Mouse (Mus musculus) limb, embryonic 13.5 days (tissue): ENCODE measurements at regions not wholly inside any gene's neighbourhood (a gene's known extent, or its start where the extent isn't known, plus 50 kb on each side); places are given as distances from the start of the nearest gene placed in this dataset.
A peak's percentile ranks its signal among the peaks of the same experiment; 100 is the strongest.

Experiments
- ATAC-seq: fragments of 200-750 bp; cut with Nextera tagmentation; 2 replicates; pipeline ENCODE4 v1.8.0; 2017; ENCODE audit warnings: low read depth, moderate number of reproducible peaks, moderate TSS enrichment; ENCODE audit not compliant: low FRiP score
- H3K27ac ChIP-seq: fragments of 300-500 bp; sonication (generic); 2 replicates; pipeline ENCODE4 v1.5.1; 2015; ENCODE audit warnings: inconsistent platforms, mild to moderate bottlenecking, moderate library complexity
- H3K27me3 ChIP-seq: fragments of 300-500 bp; sonication (generic); 2 replicates; pipeline ENCODE4 v1.6.1; 2015; ENCODE audit warnings: mild to moderate bottlenecking, inconsistent platforms
- H3K36me3 ChIP-seq: fragments of 300-500 bp; sonication (generic); 2 replicates; pipeline ENCODE4 v1.6.1; 2015; ENCODE audit warnings: inconsistent platforms, mild to moderate bottlenecking, moderate library complexity
- H3K4me1 ChIP-seq: fragments of 300-500 bp; sonication (generic); 2 replicates; pipeline ENCODE4 v1.6.1; 2015; ENCODE audit warnings: inconsistent platforms
- H3K4me2 ChIP-seq: fragments of 300-500 bp; sonication (generic); replicated peaks from 2 replicates; pipeline ENCODE4 v1.6.1; 2015; ENCODE audit warnings: inconsistent platforms, mild to moderate bottlenecking, moderate library complexity
- H3K4me3 ChIP-seq: fragments of 300-500 bp; sonication (generic); 2 replicates; pipeline ENCODE4 v1.5.1; 2015; ENCODE audit warnings: moderate library complexity, mild to moderate bottlenecking, inconsistent platforms
- H3K9ac ChIP-seq: fragments of 300-500 bp; sonication (generic); 2 replicates; pipeline ENCODE4 v1.6.1; 2015; ENCODE audit warnings: mild to moderate bottlenecking, inconsistent platforms
- H3K9me3 ChIP-seq: fragments of 300-500 bp; sonication (generic); 2 replicates; pipeline ENCODE4 v1.6.1; 2016; ENCODE audit warnings: inconsistent platforms
- WGBS: fragments of 180-500 bp; shearing (Covaris S2); methylation state at CpG from one replicate; pipeline ENCODE4 v1.1.7; 2015; 5-methylcytosine and 5-hydroxymethylcytosine counted together

GRCm38 (mm10) chr1:47051109-47051508, 158.5 kb upstream of the Slc39a10 start:
- no peak for ATAC-seq
- H3K9me3 ChIP-seq, result no peaks in the 10 kb centered on the region
- no peak overlapping the region for H3K4me2 ChIP-seq
- no peaks in the 10 kb centered on the region for H3K36me3 ChIP-seq
- H3K9ac ChIP-seq, result no peak overlapping the region
- no peaks in the 10 kb centered on the region for H3K27me3 ChIP-seq
- no peaks in the 10 kb centered on the region for H3K4me1 ChIP-seq
- H3K4me3 ChIP-seq, result no peak overlapping the region
- no peak overlapping the region for H3K27ac ChIP-seq

DNA sequence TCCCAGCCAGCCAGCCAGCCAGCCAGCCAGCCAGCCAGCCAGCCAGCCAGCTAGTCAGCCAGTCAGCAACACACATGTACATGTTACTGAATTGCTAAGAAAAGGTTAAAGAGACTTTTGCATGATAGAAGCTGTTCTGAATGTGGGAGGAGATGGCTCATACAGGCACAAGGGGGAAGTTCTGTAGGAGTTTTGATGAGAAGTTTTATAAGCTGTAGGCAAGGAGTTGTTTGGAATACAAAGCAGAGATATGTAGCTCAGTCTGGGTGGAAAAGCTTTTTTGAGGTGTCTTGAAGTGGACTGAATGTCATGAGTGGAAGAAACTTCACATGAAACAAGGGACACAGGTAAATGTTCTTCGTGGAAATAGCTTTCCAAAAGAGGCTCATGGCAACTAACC, 157.8 kb upstream of the Slc39a10 start:
- 76% methylated on average over 1 of the region's 1 CpGs for WGBS
- no peaks in the 10 kb centered on the region for H3K36me3 ChIP-seq
- H3K27ac ChIP-seq, result no peak overlapping the region
- H3K4me2 ChIP-seq, result no peak overlapping the region
- no peaks in the 10 kb centered on the region for H3K4me1 ChIP-seq
- no peak overlapping the region for H3K9ac ChIP-seq
- H3K4me3 ChIP-seq, result no peak overlapping the region
- no peak for ATAC-seq
- no peaks in the 10 kb centered on the region for H3K9me3 ChIP-seq
- H3K27me3 ChIP-seq, result no peaks in the 10 kb centered on the region

DNA sequence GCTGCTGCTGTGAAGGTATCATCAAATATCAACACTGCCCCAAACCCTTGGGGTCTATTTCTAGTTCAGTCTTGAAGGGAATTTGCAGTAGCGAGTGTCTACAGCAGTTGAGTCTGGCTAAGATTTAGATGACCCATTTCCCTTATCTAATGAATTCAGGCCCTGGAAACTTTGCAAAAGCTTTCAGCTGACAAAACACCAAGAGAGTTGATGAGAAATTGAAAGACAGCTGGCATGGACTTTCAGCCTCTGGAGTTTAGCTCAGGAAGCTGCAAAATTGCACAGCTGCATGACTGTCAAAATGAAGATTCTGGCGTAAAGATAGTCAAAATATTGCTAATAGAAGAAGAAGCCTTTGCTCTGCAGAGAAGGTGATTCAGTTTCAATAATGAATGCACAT, 144.9 kb upstream of the Slc39a10 start:
- no peak overlapping the region for H3K9ac ChIP-seq
- no peaks in the 10 kb centered on the region for H3K36me3 ChIP-seq
- no peaks in the 10 kb centered on the region for H3K9me3 ChIP-seq
- ATAC-seq, result no peak
- H3K4me1 ChIP-seq, result peaks cover 8% of the 10 kb centered on the region; the same call in 1 of the 2 replicates
- H3K4me3 ChIP-seq, result no peak overlapping the region
- no peak overlapping the region for H3K4me2 ChIP-seq
- H3K27me3 ChIP-seq, result no peaks in the 10 kb centered on the region
- no peak overlapping the region for H3K27ac ChIP-seq
- 66% methylated on average over 2 of the region's 2 CpGs for WGBS

GRCm38 (mm10) chr1:47019356-47019755, 126.7 kb upstream of the Slc39a10 start:
- H3K27me3 ChIP-seq, result no peaks in the 10 kb centered on the region
- no peak for ATAC-seq
- no peak overlapping the region for H3K4me3 ChIP-seq
- H3K9ac ChIP-seq, result no peak overlapping the region
- no peak overlapping the region for H3K27ac ChIP-seq
- H3K36me3 ChIP-seq, result no peaks in the 10 kb centered on the region
- no peaks in the 10 kb centered on the region; the same call in 1 of the 2 replicates for H3K4me1 ChIP-seq
- H3K9me3 ChIP-seq, result no peaks in the 10 kb centered on the region
- H3K4me2 ChIP-seq, result no peak overlapping the region
- WGBS, result 10% methylated on average over 1 of the region's 1 CpGs

DNA sequence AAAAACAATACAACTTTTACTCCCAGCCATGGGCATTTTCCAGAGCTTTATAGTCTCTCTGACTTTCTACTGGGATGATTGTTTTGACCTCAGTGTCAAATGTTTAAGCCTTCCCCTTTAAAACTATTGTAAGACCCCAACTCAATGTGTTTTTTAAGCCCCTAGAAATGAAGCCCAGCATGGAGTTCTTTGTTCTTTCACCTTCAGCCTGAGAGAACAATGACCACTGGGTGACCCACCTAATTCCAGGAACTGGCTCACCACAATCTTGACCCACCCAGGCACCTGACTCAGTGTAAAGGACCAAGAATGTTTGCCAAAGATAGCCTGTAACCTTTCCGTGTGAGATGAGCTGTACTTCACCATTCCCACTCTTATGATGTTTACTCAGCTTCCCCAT, 121.9 kb upstream of the Slc39a10 start:
- H3K9me3 ChIP-seq, result no peaks in the 10 kb centered on the region
- WGBS, result 83% methylated on average over 1 of the region's 1 CpGs
- ATAC-seq, result no peak
- no peak overlapping the region for H3K4me3 ChIP-seq
- H3K4me1 ChIP-seq, result no peaks in the 10 kb centered on the region; the same call in 1 of the 2 replicates
- no peaks in the 10 kb centered on the region for H3K27me3 ChIP-seq
- H3K36me3 ChIP-seq, result no peaks in the 10 kb centered on the region
- no peak overlapping the region for H3K27ac ChIP-seq
- H3K9ac ChIP-seq, result no peak overlapping the region
- no peak overlapping the region for H3K4me2 ChIP-seq

DNA sequence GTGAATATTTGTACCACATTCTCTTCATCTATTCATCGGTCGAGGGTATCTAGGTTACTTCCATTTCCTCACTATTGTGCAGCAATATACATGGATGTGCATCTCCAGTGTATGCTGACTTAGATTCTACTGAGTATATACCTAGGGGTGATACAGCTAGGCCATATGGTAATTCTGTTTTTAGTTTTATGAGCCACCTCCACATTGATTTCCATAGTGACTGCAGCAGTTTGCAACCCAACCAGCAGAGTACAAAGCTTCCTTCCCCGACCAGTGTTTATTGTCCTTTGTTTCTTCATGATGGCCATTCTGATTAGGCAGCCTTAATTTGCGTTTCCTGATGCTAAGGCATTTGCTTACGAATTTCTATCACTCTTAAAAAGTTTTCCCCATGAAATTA, 111.1 kb upstream of the Slc39a10 start:
- no peak overlapping the region for H3K9ac ChIP-seq
- H3K4me2 ChIP-seq, result no peak overlapping the region
- peaks cover 13% of the 10 kb centered on the region for H3K4me1 ChIP-seq
- no peak for ATAC-seq
- no peaks in the 10 kb centered on the region for H3K36me3 ChIP-seq
- no peak overlapping the region for H3K4me3 ChIP-seq
- WGBS, result 71% methylated on average over 5 of the region's 5 CpGs
- H3K9me3 ChIP-seq, result no peaks in the 10 kb centered on the region
- H3K27ac ChIP-seq, result no peak overlapping the region
- H3K27me3 ChIP-seq, result no peaks in the 10 kb centered on the region

- no peaks in the 10 kb centered on the region for H3K27me3 ChIP-seq
- H3K27ac ChIP-seq, result no peak overlapping the region
- 45% methylated on average over 3 of the region's 3 CpGs for WGBS
- H3K36me3 ChIP-seq, result no peaks in the 10 kb centered on the region
- no peak overlapping the region for H3K4me2 ChIP-seq
- H3K9me3 ChIP-seq, result no peaks in the 10 kb centered on the region
- no peak overlapping the region for H3K9ac ChIP-seq
- H3K4me1 ChIP-seq, result peaks cover 13% of the 10 kb centered on the region
- H3K4me3 ChIP-seq, result no peak overlapping the region
- ATAC-seq, result peak; percentile 67
These were observed 106.7 kb upstream of the Slc39a10 start for GRCm38 (mm10) chr1:46999337-46999736.

GRCm38 (mm10) chr1:46985978-46986377, 93.3 kb upstream of the Slc39a10 start:
- H3K36me3 ChIP-seq, result no peaks in the 10 kb centered on the region
- no peaks in the 10 kb centered on the region for H3K27me3 ChIP-seq
- H3K4me3 ChIP-seq, result no peak overlapping the region
- no peak overlapping the region for H3K9ac ChIP-seq
- H3K9me3 ChIP-seq, result no peaks in the 10 kb centered on the region
- no peaks in the 10 kb centered on the region for H3K4me1 ChIP-seq
- H3K4me2 ChIP-seq, result no peak overlapping the region
- ATAC-seq, result no peak
- 21% methylated on average over 1 of the region's 1 CpGs for WGBS
- no peak overlapping the region for H3K27ac ChIP-seq

GRCm38 (mm10) chr1:46983093-46983492, 90.4 kb upstream of the Slc39a10 start:
- no peak for ATAC-seq
- Histone ChIP-seq H3K27ac (no peak overlapping the region), H3K36me3 (no peaks in the 10 kb centered on the region), H3K4me3 (no peak overlapping the region), H3K9ac (no peak overlapping the region), H3K4me1 (no peaks in the 10 kb centered on the region), H3K4me2 (no peak overlapping the region), H3K27me3 (no peaks in the 10 kb centered on the region), H3K9me3 (peaks cover 10% of the 10 kb centered on the region; the same call in 1 of the 2 replicates)
- 84% methylated on average over 1 of the region's 1 CpGs for WGBS

GRCm38 (mm10) chr1:46970470-46970869, 77.8 kb upstream of the Slc39a10 start:
- H3K9ac ChIP-seq, result no peak overlapping the region
- H3K27ac ChIP-seq, result no peak overlapping the region
- no peak overlapping the region for H3K4me3 ChIP-seq
- no peaks in the 10 kb centered on the region for H3K9me3 ChIP-seq
- H3K4me2 ChIP-seq, result no peak overlapping the region
- 51% methylated on average over 3 of the region's 3 CpGs for WGBS
- H3K4me1 ChIP-seq, result no peaks in the 10 kb centered on the region
- H3K36me3 ChIP-seq, result no peaks in the 10 kb centered on the region
- no peaks in the 10 kb centered on the region for H3K27me3 ChIP-seq
- no peak for ATAC-seq

DNA sequence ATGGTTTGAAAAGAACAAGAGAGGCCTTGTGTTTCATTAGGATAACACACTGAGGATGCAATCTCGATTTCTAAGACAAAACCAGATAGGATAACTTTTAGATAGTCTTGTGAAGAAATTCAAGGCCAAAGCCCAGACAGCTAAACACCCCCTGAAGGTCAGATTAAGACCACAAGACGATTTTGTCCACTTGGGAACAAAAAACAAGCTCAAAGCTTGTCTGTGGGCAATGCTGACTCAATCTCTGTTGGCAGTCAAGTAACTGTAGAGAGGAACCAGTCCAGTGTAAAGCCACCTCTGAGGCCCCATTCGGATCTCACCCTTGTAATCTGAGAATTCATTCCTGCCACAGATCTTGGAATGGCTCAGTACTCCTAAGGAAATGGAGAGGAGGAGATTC, 75.7 kb upstream of the Slc39a10 start:
- H3K9ac ChIP-seq, result no peak overlapping the region
- no peak overlapping the region for H3K4me2 ChIP-seq
- 74% methylated on average over 3 of the region's 3 CpGs for WGBS
- H3K27ac ChIP-seq, result no peak overlapping the region
- no peak overlapping the region for H3K4me3 ChIP-seq
- no peaks in the 10 kb centered on the region for H3K27me3 ChIP-seq
- no peaks in the 10 kb centered on the region for H3K9me3 ChIP-seq
- H3K36me3 ChIP-seq, result no peaks in the 10 kb centered on the region
- no peak for ATAC-seq
- H3K4me1 ChIP-seq, result no peaks in the 10 kb centered on the region

GRCm38 (mm10) chr1:46966917-46967266, 74.2 kb upstream of the Slc39a10 start:
- H3K9me3 ChIP-seq, result no peaks in the 10 kb centered on the region
- ATAC-seq, result no peak
- H3K9ac ChIP-seq, result no peak overlapping the region

GRCm38 (mm10) chr1:46965996-46966916, 73.6 kb upstream of the Slc39a10 start:
- Histone ChIP-seq H3K9ac (no peak overlapping the region), H3K27ac (no peak overlapping the region), H3K4me1 (no peaks in the 10 kb centered on the region), H3K36me3 (no peaks in the 10 kb centered on the region), H3K4me2 (no peak overlapping the region), H3K9me3 (no peaks in the 10 kb centered on the region), H3K27me3 (no peaks in the 10 kb centered on the region), H3K4me3 (no peak overlapping the region)
- no peak for ATAC-seq
- WGBS, result 44% methylated on average over 5 of the region's 5 CpGs

More at GRCm38 (mm10) chr1:46966917-46967266, 74.2 kb upstream of the Slc39a10 start:
- no peak overlapping the region for H3K4me3 ChIP-seq
- H3K4me2 ChIP-seq, result no peak overlapping the region
- no peaks in the 10 kb centered on the region for H3K36me3 ChIP-seq
- no peaks in the 10 kb centered on the region for H3K27me3 ChIP-seq
- H3K4me1 ChIP-seq, result no peaks in the 10 kb centered on the region
- no peak overlapping the region for H3K27ac ChIP-seq
- 40% methylated on average over 3 of the region's 3 CpGs for WGBS
